Mouse (Mus musculus) spleen, adult 2 months (tissue): ENCODE measurements at regions not wholly inside any gene's neighbourhood (a gene's known extent, or its start where the extent isn't known, plus 50 kb on each side); places are given as distances from the start of the nearest gene placed in this dataset.

Source experiments
- CTCF ChIP-seq: fragments of 200-500 bp; IDR thresholded peaks from 2 replicates; pipeline ENCODE4 v1.5.1; 2011; ENCODE audit warnings: mild to moderate bottlenecking, inconsistent platforms; ENCODE audit not compliant: insufficient read depth, insufficient read length, insufficient replicate concordance; ENCODE audit errors: extremely low read depth
- POLR2A ChIP-seq: fragments of 200-500 bp; IDR thresholded peaks from 2 replicates; pipeline ENCODE4 v1.6.1; 2011; ENCODE audit warnings: low read depth, low read length, inconsistent platforms

GRCm38 (mm10) chr1:151270691-151271090 is 60.8 kb downstream of the Gm47996 start:
- TF ChIP-seq CTCF (no peak), POLR2A (no peak; the same call in 1 of the 2 replicates)
